Mouse (Mus musculus) testis, postnatal 10 days (tissue): ENCODE measurements around the gene Sspn.

Experiments
- DNase-seq: peaks from one replicate; pipeline ENCODE4 v3.0.0; 2021; ENCODE audit warnings: low spot score

Gene Sspn

DNA sequence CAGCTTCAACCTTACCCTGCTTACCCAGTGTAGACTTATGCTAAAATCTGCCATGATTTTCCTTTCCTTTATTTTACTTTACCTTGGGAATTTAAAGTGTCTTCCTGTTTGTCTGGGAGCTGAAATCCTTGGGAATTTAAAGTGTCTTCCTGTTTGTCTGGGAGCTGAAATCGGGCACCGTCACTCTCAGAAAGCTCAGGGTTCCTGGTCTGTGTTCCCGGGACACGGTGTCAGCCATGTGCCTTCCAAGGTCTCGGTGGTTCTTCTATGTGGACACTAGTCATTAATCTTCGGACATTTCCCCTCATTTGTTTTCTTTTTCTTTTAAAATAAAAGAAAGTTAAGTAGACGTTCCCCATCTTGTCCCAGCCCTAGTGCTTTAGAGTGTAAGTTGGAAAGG lies 43.3 kb downstream of the Sspn start:
- DNase-seq = no peak

DNA sequence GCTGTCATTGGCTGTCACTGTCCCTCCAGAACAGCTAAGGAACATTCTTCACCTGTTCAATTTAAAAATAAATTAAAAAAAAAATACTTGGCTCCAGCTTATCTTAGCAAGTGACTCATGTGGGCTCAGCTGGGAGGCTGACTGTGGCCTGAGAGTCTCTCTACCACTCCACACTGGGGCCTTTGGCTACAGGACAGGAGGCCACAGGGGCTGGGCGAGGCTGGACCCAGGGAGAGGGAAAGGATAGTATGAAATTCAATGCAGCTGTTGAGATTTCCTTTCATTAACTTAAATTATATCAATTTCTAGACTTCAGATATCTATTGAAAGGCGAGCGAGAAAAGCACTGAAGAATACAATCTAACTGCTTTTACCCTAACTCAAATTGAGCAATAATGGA lies 45.9 kb downstream of the Sspn start:
- no peak for DNase-seq

DNA sequence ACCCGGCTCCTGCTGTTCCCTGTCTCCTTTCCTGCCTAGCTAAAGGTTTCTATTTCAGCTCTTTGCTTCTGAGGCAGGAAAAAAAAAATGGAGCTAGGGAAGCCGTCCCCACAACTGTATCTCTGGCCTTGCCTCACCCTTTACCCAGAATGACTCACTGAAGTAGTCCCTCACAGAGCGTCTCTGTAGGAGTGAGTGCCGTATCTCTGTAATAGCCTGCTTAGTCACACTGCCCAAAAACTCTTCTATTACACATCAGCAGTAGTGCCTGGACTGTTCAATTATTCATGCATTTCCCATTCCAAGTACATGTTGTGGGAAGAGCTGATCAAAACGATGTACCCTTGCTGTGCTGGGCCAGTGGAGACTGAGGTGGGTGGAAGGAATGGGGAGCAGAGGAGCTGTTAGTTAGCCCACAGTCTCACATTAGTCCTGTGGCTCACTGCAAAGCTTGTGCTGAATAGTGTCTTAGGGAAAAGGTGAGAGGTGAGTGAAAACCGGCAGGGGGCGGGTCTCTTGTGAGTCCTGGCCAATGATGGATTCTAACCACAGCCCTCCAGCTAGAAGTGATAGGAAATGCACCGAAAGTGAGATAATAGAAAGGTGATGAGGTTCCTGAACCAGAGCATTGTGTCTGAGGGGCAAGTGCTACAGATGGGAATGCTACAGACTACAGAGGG lies 46.5 kb downstream of the Sspn start:
- DNase-seq = no peak

DNA sequence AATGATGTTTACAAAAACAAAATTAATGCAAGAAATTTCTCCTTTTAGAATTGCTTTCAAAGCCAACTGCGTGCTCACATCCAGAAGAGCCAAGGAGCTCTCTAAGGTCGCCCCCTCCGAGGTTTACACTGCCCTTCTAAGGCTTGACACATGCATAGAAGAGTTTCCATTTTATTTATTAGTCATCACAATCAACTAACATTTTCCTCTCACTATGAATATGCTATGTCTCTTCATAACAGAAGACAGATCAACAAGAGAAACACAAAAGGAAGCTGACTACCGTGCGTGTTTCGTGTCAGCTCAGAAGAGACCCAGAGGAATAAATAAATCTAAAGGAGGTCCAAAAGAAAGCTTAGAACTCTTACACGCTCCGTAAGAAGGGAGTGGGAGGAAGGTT lies 49.6 kb downstream of the Sspn start:
- DNase-seq = no peak

DNA sequence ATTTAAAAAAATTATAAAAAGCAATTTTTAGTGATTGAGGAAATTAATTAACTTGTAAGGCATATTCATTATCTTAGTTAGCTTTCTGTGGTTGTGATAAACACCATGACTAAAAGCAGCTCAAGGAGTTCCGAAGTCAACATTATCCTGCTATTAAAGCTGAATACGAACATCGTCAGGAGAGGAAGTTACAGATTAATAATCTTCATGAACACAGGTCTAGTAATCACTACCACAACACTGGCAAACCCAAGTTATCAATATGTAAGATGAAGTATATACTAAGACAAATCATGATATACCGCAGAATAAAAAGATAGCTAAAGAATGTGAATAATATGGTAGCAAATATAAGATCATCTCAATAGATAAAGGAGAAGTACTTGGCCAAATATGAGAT lies 50.9 kb downstream of the Sspn start:
- no peak for DNase-seq

DNA sequence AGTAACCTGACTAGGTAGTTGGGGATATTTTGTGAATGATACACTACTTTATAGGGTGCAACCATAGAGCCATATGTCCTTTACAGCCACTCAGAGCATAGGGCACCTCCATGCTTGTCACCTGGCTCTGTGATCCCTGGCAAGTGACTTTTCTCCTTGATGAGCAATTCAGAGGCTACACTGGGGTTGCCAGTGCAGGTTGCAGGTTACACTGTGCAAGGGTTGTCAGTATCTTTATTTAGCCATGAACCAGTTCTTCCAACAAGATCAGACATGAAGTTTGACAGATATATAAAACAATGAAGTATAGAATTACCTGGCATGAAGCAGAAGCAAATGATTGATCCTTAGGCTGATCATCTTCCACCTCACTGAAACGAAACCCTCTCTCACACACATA lies 59.1 kb downstream of the Sspn start:
- no peak for DNase-seq

DNA sequence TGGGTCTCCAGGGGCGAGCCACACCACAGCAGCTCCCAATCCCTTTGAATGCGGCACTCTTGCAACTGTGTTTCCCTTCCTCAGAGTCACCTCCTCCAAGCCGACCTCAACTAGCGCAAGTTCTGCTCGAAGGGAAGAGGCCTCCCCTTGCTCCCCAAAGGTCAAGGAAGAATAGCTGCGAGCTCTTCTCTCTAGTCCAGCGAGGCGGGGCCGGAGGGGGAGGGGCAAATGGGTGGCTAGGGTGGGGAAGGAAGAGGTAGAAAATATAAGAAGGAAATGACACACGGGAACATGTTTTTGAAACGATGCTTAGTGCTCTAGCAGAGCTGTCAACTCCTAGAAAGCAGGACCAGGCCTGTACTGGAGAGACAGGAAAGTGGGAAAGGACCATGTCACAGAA lies 61.1 kb downstream of the Sspn start:
- peak; percentile 55 for DNase-seq

DNA sequence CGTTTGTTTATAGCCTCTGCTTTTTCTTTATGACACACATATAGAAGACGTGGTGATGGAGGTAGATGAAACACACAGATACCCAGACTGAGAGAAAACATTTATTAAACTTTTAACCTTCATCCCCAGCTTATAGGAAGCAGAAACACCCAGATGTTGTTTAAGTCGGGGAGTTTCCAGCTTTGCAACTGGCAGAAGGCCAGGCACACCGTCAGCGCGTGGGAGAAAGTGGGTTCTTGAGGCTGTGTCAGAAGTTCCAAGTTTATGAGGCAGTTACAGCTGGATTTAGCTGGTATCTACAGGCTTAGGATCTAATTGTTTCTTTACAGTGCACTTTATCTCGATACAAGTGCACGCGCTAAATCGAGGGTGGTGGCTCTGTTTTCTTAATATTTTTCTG lies 61.5 kb downstream of the Sspn start:
- DNase-seq = peak; percentile 71

DNA sequence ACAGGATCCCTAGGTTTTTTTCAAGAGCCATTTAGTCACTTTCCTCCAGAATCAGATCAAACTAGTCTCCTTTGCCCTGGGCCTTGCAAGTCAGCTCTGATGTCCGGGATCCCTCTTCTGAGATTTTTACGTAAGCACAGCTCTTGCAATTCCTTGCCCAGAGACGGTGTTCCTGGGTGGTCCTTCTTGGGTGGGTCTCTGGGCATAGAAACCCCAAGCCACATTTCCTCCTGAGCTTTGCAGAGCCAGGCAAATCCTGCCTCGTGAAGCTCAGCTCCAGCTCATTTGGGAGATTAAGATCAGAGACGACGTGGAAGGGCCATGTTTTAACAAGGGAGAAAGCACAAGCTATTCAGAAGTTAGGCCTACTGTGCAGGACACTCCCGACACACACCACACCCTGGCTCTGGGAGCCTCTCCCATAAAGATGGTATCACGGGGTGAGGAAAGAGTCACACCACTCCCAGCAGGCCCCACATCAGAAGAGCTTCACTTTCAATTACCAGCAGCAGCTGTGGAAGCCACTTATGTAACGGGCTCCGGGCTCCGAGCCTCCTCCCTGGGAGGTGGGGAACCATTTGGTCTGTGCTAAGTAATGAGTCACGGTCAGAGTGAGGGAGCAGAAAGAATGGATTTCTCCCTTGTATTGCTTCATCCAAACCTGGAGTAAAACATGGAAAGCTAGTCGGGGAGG lies 67.0 kb downstream of the Sspn start:
- DNase-seq = no peak

DNA sequence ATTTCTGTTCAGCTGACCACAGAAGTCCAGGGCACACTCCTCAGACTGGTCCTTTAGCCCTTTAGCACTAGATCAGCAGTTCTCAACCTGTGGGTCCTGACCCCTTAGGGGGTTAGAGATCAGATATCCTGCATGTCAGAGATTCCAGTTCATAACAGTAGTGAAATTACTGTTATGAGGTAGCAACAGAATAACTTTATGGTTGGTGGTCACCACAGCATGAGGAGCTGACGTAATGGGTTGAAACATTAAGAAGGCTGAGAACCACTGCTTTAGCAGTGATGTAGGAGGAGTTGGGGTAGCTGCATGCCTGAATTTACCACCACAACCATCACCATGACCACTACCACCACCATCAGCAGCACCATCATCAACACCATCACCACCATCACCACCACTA lies 69.3 kb downstream of the Sspn start:
- no peak for DNase-seq

DNA sequence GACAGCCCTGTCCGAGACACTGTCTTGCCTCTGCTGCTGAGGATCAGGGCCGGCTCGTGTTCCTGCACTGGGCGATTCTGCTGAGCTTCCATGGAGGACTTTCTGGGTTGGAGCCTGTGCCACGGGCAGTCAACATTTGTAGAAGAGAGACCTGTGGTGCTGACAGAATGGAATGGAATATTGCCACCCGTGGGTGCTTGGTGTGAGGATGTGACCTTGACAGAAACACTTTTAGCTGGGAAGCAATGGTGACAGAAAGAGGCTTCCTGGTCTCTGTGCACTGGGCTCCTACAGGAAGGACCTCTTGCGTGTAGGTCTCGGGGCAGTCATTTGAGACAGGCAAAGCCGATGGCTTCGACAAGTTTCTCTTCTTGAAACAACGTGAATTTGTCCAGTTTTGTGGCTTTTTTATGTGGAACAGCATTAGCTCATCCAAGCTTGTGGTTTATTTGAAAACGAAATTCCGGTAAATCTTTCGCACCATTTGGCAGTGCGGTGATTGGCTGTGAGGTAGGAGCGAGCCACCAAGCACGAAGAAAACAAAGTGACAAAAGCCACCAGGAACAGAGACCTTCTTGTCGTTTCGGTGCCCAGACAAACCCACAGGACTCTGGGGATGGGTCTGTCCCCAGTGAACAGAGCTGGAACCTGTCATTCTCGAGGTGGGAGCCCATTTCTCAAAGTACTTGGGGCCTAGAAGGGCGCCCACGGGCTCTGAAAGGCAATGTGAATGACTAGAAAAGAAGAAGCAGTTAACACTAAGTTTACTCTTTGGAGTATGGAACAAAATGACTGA lies 70.2 kb downstream of the Sspn start:
- no peak for DNase-seq

DNA sequence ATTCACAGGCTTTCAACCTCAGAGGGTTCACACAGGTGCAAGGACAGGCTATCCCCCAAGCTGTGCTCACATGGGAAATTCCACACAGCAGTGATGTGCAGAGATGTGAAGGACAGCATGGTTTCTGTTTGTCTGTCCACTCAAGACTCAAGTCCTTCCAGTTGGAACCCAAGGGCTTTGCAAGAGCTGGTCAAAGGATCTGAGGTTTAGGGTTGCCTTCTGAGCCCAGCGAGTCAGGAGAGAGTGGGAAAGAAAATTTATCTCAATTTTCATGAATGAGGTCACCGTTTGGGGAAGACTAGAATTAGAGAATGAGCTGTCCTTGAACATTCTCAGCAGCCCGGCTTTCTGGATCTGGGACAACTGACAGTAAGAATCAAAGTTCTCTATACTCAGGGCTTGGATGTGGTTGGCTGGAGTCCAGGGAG lies 72.7 kb downstream of the Sspn start:
- peak; percentile 49 for DNase-seq

DNA sequence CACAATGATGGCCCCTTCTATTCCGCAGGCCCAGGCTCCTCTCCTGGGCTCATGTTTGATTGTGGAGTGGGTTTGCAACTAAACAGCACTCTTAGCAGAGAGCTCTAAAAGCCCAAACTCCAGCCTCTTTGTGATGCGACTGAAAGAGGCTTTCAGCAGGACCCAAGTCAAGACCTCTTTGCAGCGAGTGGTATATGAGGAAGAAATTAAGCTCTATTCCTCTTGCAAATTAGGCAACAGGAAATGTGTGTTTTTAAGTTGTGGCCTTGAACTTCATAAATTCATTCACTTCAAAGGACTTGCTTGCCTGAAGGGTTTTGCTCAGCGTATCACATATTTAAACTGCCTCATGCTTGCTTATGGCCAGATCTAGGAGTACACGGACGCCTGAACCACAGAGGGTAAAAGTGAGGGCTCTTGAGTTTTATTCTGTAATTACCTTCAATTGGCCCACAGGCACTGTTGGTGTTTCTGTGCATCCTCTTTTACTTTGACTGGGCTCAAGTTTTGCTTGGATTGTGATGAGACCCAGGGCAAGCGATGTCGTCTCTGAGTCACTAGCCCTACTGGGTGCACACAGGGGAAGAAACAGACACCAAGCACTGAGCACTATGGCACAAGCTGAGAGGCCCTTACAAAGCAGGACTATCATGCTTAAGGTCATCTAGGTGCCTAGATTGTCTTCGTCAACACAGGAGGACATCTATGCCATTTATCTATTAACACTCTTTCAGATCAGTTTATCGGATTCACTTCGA lies 73.9 kb downstream of the Sspn start:
- DNase-seq = no peak

DNA sequence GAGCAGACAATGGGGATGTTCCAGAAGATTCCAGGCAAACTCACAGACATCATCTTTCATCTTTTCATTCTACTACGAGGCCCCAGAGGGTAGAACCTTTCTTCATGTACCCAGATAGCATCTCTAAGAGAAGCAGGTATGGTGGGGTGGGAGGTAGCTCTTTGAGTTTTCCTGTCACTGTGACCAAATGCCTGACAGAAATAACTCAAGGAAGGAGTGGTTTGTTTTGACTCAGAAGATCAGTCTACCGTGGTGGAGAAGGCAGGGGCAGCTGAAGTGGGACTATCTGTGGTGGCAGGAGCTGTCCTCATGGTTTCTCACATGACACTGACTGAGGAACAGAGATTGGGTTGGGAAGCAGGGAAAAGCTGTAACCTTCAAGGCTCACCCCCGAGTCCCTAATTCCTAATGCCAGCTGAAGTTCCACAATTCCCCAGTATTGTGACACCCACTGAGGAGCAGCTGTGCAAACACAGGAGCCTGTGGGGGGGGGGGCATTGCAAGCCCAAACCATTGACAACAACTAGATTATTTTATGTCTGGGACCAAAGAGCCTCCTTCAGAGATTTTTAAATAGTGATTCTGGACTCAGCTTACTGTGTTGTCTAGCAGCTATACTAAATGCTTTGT lies 74.6 kb downstream of the Sspn start:
- DNase-seq = no peak

DNA sequence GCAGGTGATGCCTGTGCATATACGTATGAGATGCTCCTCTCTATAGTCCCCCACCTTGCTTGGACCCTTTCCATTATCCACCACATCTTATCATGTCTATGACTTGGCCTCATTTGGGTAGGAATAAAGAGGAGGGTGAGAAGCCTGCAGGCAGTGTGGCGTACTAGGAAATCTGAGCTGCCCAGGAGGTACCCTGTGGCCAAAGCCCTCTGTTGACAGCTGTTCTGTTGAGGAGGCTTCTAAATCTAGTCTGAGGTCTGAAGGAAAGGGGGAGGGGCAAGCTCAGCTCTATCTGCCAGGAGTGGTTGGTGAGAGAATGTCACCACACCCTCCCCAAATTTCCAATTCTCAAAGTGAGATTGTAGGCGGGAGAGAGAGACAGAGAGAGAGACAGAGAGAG lies 75.3 kb downstream of the Sspn start:
- DNase-seq = no peak

DNA sequence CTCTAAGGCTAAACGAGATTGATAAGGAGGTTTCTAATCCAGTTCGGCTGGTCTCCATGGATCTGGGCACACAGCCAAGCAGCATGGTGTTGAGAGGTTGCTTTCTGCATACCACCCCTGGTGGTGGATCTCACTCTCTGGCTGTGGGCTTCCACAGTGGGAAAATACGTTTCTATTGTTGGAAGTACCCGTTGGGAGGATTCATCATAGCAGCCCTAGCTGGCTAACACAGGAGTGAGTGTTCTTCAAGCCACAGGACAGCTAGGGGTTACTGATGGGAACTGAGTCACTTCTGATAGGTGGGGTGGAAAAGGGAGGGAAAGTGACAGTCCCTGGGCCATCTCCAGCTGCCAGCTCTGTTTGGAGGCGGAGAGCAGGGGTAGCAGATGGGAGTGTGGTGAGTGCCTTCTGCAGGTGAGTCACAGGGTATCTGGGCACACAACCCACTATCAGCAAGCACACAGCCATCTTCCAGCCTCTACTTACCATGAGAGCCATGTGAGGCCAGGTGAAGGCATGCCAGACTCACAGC lies 77.1 kb downstream of the Sspn start:
- DNase-seq = peak; percentile 62

DNA sequence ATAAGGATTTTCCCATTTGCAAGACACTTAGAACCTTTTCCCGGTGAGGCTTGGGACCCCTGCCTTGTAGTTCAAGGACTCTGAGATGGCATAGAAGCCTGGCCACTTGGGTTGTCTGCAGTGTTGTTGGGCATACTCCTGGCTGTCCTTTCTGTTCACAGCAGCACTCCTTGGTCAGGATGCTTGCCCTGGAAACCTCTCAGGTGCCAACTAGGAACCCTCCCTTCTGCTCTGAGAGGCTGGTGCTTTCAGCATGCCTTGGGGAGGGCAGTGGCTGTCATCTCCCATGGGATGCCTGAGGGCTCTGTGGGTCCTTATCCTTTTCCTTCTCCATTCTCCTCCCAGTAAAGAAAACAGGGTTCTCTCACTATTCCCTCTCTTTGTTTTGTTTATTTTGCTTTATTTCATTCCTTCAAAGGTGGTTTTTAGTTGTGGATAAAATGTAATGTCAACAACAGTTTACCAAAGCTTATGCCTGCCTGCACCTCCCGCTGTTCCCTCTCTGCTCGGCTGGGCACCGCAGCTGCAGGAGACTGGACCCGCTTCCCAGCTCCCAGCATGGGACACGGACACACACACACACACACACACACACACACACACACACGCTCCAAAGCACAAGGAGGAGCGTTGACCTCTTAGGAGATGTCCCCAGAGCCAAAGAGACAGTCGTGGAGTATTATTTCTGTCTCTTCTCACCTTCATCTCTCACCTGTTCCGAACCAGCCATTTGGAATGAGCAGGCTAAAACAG lies 77.9 kb downstream of the Sspn start:
- DNase-seq = no peak

DNA sequence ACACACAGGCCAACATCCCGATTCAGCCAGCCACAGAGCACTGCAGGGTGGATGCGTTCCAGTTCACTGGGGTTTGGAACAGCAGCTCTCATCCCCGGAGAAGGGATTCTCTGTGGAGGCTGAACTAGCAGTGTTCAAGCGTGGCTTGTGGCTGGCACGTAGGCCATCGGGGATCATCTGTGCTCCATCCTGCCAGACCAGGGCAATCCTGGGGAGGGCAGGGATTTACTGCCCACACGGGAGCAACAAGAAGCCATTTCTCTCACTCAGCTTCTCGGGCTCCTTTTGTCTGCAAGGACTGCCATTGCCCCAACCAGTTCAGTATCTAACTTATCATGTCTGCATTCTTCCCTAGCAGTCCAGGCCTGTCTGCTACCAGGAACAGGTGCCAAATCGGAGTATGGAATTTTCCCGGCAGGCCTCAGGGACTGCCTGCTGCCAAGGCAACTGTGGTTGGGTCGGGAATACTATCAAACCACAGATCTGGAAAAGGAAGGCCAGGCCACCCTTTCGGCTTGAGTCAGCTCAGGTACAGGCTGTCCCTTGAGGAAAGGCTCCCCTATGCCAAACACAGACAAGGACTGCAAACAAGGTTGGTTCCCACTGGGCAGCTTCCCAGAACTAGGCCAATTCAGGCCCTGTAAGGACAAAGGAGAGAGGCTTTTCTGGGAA lies 78.8 kb downstream of the Sspn start:
- peak; percentile 48 for DNase-seq

DNA sequence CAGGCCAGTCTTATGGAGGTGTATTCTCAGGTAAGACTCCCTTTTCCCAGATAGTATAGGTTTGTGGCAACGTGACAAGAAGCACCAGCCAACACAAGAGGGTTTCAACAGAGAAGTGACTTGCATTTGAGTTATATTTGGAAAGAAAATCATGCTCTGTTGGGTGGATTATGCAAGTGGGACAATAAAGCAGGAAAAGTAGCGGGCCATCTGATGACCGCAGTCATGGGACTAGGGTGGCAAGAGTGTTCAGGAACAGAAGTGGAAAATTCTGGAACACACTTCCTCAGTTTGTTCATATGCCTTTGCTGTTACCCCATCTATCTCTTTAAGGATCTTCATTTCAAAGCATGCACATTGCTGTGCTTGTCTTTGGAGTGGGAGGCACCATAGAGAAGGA lies 82.9 kb downstream of the Sspn start:
- DNase-seq = no peak
